In the genomic region with DNA sequence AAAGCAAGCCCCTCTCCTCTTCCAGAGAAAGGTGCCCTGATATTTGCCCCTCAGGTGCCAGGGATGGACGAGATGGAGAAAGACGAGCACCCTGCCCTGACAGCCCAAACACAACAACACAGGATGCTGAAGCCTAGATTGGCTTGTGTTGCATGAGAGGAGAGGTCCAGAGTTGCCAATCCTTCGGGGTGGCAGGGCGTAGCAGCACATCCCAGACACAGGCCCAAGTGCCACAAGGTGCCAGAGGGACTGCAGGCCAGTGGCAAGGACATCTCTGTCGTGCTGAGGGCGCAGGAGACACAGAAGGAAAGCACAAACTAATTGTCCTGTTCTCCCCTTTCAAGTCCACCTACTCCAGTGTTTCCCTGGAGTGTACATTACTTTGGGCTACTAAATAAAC, we compare ENCODE assay signal across 11 mouse cellular contexts. TPM values are rescaled to one million over a fixed set of nuclear protein-coding genes. Genes with fewer than 3 reads are reported as not detected.
DNase-seq lines count a peak whose midpoint lies in the region; ATAC-seq lines count a peak whose summit lies in the region.
"Had no signal": no experiment of that assay in that cellular context is flagged by ENCODE, and none has a peak within 500 bp of the region (broad histone marks: within the 10 kb centered on the region; RNA-seq: fewer than 3 reads in every experiment).

No protein-coding gene starts in this region.

- DNase-seq in forebrain, embryonic 11.5 days (ENCODE audit: low spot score) = no peak
- DNase-seq in neural tube, embryonic 10.5 days (ENCODE audit: extremely low spot score, low spot score) = no peak
- no peak for DNase-seq in frontal cortex, postnatal 25 days (ENCODE audit: low spot score in 2 of 2)
- no peak for DNase-seq in right cerebral cortex, adult 2 months (ENCODE audit: low spot score in 2 of 2)
- no peak for DNase-seq in layer of hippocampus, adult 18-20 months (ENCODE audit: low spot score in 2 of 2)
- DNase-seq: liver; right cerebral cortex, postnatal 14 days had no signal

- H3K4me2 ChIP-seq in forebrain, embryonic 12.5 days = peak overlapping the region; percentile 17; the same call in 1 of the 2 replicates
- no peak overlapping the region for H3K4me2 ChIP-seq in forebrain, embryonic 11.5 days (ENCODE audit: low read depth, low read length, severe bottlenecking)
- H3K4me2 ChIP-seq in neural tube, embryonic 12.5 days (replicated peaks) = peak overlapping the region; percentile 33
- no peak overlapping the region for H3K4me2 ChIP-seq in limb, embryonic 12.5 days

- peak overlapping the region; percentile 29; the same call in 1 of the 2 replicates for H3K9ac ChIP-seq in forebrain, embryonic 12.5 days
- H3K9ac ChIP-seq in forebrain, embryonic 11.5 days (ENCODE audit: low read length) = no peak overlapping the region
- no peak overlapping the region for H3K9ac ChIP-seq in neural tube, embryonic 12.5 days
- peak overlapping the region; percentile 31; the same call in 1 of the 2 replicates for H3K9ac ChIP-seq in limb, embryonic 12.5 days (replicated peaks)

- peaks cover 80% of the 10 kb centered on the region for H3K4me1 ChIP-seq in forebrain, embryonic 12.5 days
- H3K4me1 ChIP-seq in forebrain, embryonic 11.5 days (replicated peaks; ENCODE audit: control insufficient read depth, insufficient read depth, low read length) = peaks cover 47% of the 10 kb centered on the region
- H3K4me1 ChIP-seq in neural tube, embryonic 12.5 days = peaks cover 69% of the 10 kb centered on the region
- H3K4me1 ChIP-seq in limb, embryonic 12.5 days (replicated peaks) = peaks cover 76% of the 10 kb centered on the region

- H3K36me3 ChIP-seq in forebrain, embryonic 12.5 days (replicated peaks) = peaks cover 15% of the 10 kb centered on the region
- H3K36me3 ChIP-seq in forebrain, embryonic 11.5 days (ENCODE audit: control insufficient read depth, insufficient read depth, low read length) = no peaks in the 10 kb centered on the region; the same call in 1 of the 2 replicates
- peaks cover 14% of the 10 kb centered on the region for H3K36me3 ChIP-seq in neural tube, embryonic 12.5 days
- H3K36me3 ChIP-seq in limb, embryonic 12.5 days = peaks cover 31% of the 10 kb centered on the region

- no peak for ATAC-seq in forebrain, embryonic 12.5 days (ENCODE audit: low FRiP score)
- ATAC-seq in forebrain, embryonic 11.5 days (replicated peaks; ENCODE audit: low FRiP score) = no peak
- no peak for ATAC-seq in neural tube, embryonic 12.5 days (ENCODE audit: low FRiP score, low read depth)
- no peak for ATAC-seq in limb, embryonic 12.5 days (ENCODE audit: insufficient number of reproducible peaks, insufficient read depth, low FRiP score, low TSS enrichment, low read depth)
- ATAC-seq: inflammation-experienced regulatory T-cells, adult 6 months had no signal

- H3K27me3 ChIP-seq in forebrain, embryonic 12.5 days = no peaks in the 10 kb centered on the region
- no peaks in the 10 kb centered on the region for H3K27me3 ChIP-seq in forebrain, embryonic 11.5 days (ENCODE audit: control insufficient read depth, insufficient read depth, low read length)
- no peaks in the 10 kb centered on the region for H3K27me3 ChIP-seq in neural tube, embryonic 12.5 days (replicated peaks)
- H3K27me3 ChIP-seq in limb, embryonic 12.5 days = no peaks in the 10 kb centered on the region

- no peak overlapping the region for H3K4me3 ChIP-seq in forebrain, embryonic 12.5 days (replicated peaks)
- H3K4me3 ChIP-seq in forebrain, embryonic 11.5 days (ENCODE audit: low read depth, low read length) = no peak overlapping the region
- no peak overlapping the region for H3K4me3 ChIP-seq in neural tube, embryonic 12.5 days
- H3K4me3 ChIP-seq in limb, embryonic 12.5 days (replicated peaks) = no peak overlapping the region

- H3K9me3 ChIP-seq in forebrain, embryonic 12.5 days = no peaks in the 10 kb centered on the region
- no peaks in the 10 kb centered on the region for H3K9me3 ChIP-seq in forebrain, embryonic 11.5 days (ENCODE audit: control insufficient read depth, low read length)
- H3K9me3 ChIP-seq in neural tube, embryonic 12.5 days = no peaks in the 10 kb centered on the region
- no peaks in the 10 kb centered on the region for H3K9me3 ChIP-seq in limb, embryonic 12.5 days

- H3K27ac ChIP-seq in forebrain, embryonic 12.5 days = peak overlapping the region; percentile 66
- H3K27ac ChIP-seq in forebrain, embryonic 11.5 days (ENCODE audit: low read depth, low read length) = no peak overlapping the region
- H3K27ac ChIP-seq in neural tube, embryonic 12.5 days = no peak overlapping the region
- H3K27ac ChIP-seq in limb, embryonic 12.5 days = no peak overlapping the region

- WGBS in forebrain, embryonic 12.5 days = 70% methylated on average over 6 of the region's 6 CpGs
- WGBS in forebrain, embryonic 11.5 days = 74% methylated on average over 6 of the region's 6 CpGs
- WGBS in neural tube, embryonic 12.5 days = 65% methylated on average over 6 of the region's 6 CpGs
- 76% methylated on average over 6 of the region's 6 CpGs for WGBS in limb, embryonic 12.5 days

RNA-seq across cellular contexts. Expression of a gene that starts 8.2 kb away (rescaled TPM):
- 12.3 and 14.2 TPM in 2 replicates for polyA plus RNA-seq in forebrain, embryonic 12.5 days (2016; fragmentation: Nextera tagmentation; extraction: Ambion mirVana)
- polyA plus RNA-seq in forebrain, embryonic 11.5 days (2014; fragmentation: Nextera tagmentation; extraction: Ambion mirVana) = 14.1 and 14.7 TPM in 2 replicates
- polyA plus RNA-seq in neural tube, embryonic 12.5 days (2016; fragmentation: Nextera tagmentation; extraction: Ambion mirVana) = 12.3 and 13.2 TPM in 2 replicates
- 18.4 and 18.8 TPM in 2 replicates for polyA plus RNA-seq in limb, embryonic 12.5 days (2016; fragmentation: Nextera tagmentation; extraction: Ambion mirVana)
- total RNA-seq in layer of hippocampus, adult 18-20 months (2021) = 100 to 1,000 TPM; 136 to 138 TPM

RNA-seq across cellular contexts. Expression of a gene that starts 35.4 kb away (rescaled TPM):
- 96.4 and 96.9 TPM in 2 replicates for polyA plus RNA-seq in forebrain, embryonic 12.5 days (2016; fragmentation: Nextera tagmentation; extraction: Ambion mirVana)
- polyA plus RNA-seq in forebrain, embryonic 11.5 days (2014; fragmentation: Nextera tagmentation; extraction: Ambion mirVana) = 105 and 107 TPM in 2 replicates
- polyA plus RNA-seq in neural tube, embryonic 12.5 days (2016; fragmentation: Nextera tagmentation; extraction: Ambion mirVana) = 87.5 and 89.3 TPM in 2 replicates
- 96.0 and 99.2 TPM in 2 replicates for polyA plus RNA-seq in limb, embryonic 12.5 days (2016; fragmentation: Nextera tagmentation; extraction: Ambion mirVana)
- total RNA-seq in layer of hippocampus, adult 18-20 months (2021) = 10 to 100 TPM; 27.5 to 31.8 TPM

Comparison
In these comparisons a context has a peak if more than half of its experiments do, and no peak if none do; other contexts are left out.
1. H3K4me2 ChIP-seq: peak in forebrain, embryonic 12.5 days (single experiment) and neural tube, embryonic 12.5 days (single experiment); none in forebrain, embryonic 11.5 days (single experiment) and limb, embryonic 12.5 days (single experiment).
2. H3K9ac ChIP-seq: peak in forebrain, embryonic 12.5 days (single experiment) and limb, embryonic 12.5 days (single experiment); none in forebrain, embryonic 11.5 days (single experiment) and neural tube, embryonic 12.5 days (single experiment).